ENCODE assay signal across 26 mouse cellular contexts in genomic region chr2:154917866-154918641, GRCm38 (mm10). TPM values are rescaled to one million over a fixed set of nuclear protein-coding genes. Genes with fewer than 3 reads are reported as not detected.
DNase-seq lines count a peak whose midpoint lies in the region; ATAC-seq and TF ChIP-seq lines count a peak whose summit lies in the region.
"Had no signal": no experiment of that assay in that cellular context is flagged by ENCODE, and none has a peak within 500 bp of the region (broad histone marks: within the 10 kb centered on the region; RNA-seq: fewer than 3 reads in every experiment).

No protein-coding gene starts in this region.

- DNase-seq in intestine, embryonic 14.5 days (ENCODE audit: low spot score) = no peak
- DNase-seq in MEL (ENCODE audit: low read depth, low spot score) (peak; percentile 43), adipocyte (ENCODE audit: low spot score) (no peak)
- no peak for DNase-seq in limb, embryonic 10.5 days (ENCODE audit: low spot score)
- no peak for DNase-seq in cerebellum, adult 9-11 months
- DNase-seq in adrenal gland, postnatal 36 days = no peak
- DNase-seq: cerebellum, adult 2 months; cerebellum, postnatal 36 days; forebrain, postnatal 0 days; heart, postnatal 14 days; kidney, adult 11 months; kidney, postnatal 14 days; layer of hippocampus, adult 9-11 months; liver, embryonic 13.5 days; lung, adult 18-20 months; retina, postnatal 1 day; right cerebral cortex, postnatal 25 days had no signal

- no peak for TF ChIP-seq POLR2A in MEL (IDR thresholded peaks at IDR 0.05; ENCODE audit: control insufficient read depth in 1 of 2, insufficient read depth in 1 of 2, low read depth in 1 of 2, low read length in 2 of 2, poor library complexity in 1 of 2)

- H3K9me3 ChIP-seq in intestine, embryonic 14.5 days (ENCODE audit: control insufficient read depth, low read length) = no peaks in the 10 kb centered on the region
- H3K9me3 ChIP-seq in intestine, postnatal 0 days (ENCODE audit: control insufficient read depth) = no peaks in the 10 kb centered on the region
- H3K9me3 ChIP-seq in MEL (replicated peaks; ENCODE audit: insufficient read depth, low read length) = no peaks in the 10 kb centered on the region
- no peaks in the 10 kb centered on the region for H3K9me3 ChIP-seq in limb, embryonic 10.5 days (replicated peaks)
- H3K9me3 ChIP-seq in stomach, embryonic 14.5 days (ENCODE audit: control insufficient read depth, low read depth, low read length) = no peaks in the 10 kb centered on the region
- H3K9me3 ChIP-seq: embryonic facial prominence, embryonic 13.5 days; limb, embryonic 15.5 days; liver, embryonic 13.5 days; midbrain, embryonic 10.5 days; midbrain, embryonic 15.5 days; neural tube, embryonic 15.5 days had no signal

- no peak overlapping the region for H3K9ac ChIP-seq in intestine, embryonic 14.5 days (ENCODE audit: low read length)
- H3K9ac ChIP-seq in intestine, postnatal 0 days (ENCODE audit: low read depth, low read length) = no peak overlapping the region
- H3K9ac ChIP-seq in MEL (ENCODE audit: control insufficient read depth, low read depth, low read length, poor library complexity, severe bottlenecking) = no peak overlapping the region
- no peak overlapping the region for H3K9ac ChIP-seq in stomach, embryonic 14.5 days (replicated peaks; ENCODE audit: low read depth, low read length)
- H3K9ac ChIP-seq: embryonic facial prominence, embryonic 13.5 days; forebrain, postnatal 0 days; limb, embryonic 15.5 days; liver, embryonic 13.5 days; midbrain, embryonic 15.5 days; neural tube, embryonic 15.5 days had no signal

- H3K4me1 ChIP-seq in intestine, embryonic 14.5 days (replicated peaks; ENCODE audit: control insufficient read depth, insufficient read depth, low read length) = peaks cover 4% of the 10 kb centered on the region; the same call in 1 of the 2 replicates
- H3K4me1 ChIP-seq in intestine, postnatal 0 days (replicated peaks; ENCODE audit: control insufficient read depth, insufficient read depth, low read length) = no peaks in the 10 kb centered on the region
- H3K4me1 ChIP-seq in MEL (ENCODE audit: control insufficient read depth in 1 of 2, insufficient read depth in 2 of 2, low read length in 2 of 2) = no peaks in the 10 kb centered on the region; a peak in 1 of 4 replicates
- H3K4me1 ChIP-seq in limb, embryonic 10.5 days = peaks cover 32% of the 10 kb centered on the region
- peaks cover 4% of the 10 kb centered on the region for H3K4me1 ChIP-seq in stomach, embryonic 14.5 days (ENCODE audit: control insufficient read depth, insufficient read depth, low read length)
- H3K4me1 ChIP-seq: limb, embryonic 15.5 days; liver, embryonic 13.5 days; midbrain, embryonic 10.5 days; midbrain, embryonic 15.5 days; neural tube, embryonic 15.5 days had no signal

- ATAC-seq in intestine, embryonic 14.5 days (replicated peaks; ENCODE audit: low FRiP score, low TSS enrichment, low read depth) = peak; percentile 58; the same call in 1 of the 2 replicates
- ATAC-seq in intestine, postnatal 0 days = no peak
- peak; percentile 84 for ATAC-seq in stomach, embryonic 14.5 days (ENCODE audit: insufficient number of reproducible peaks, insufficient read depth, low FRiP score, low read depth)
- ATAC-seq: forebrain, postnatal 0 days; hindbrain, embryonic 16.5 days; midbrain, embryonic 15.5 days had no signal

- no peak overlapping the region for H3K27ac ChIP-seq in intestine, embryonic 14.5 days (ENCODE audit: low read depth)
- no peak overlapping the region for H3K27ac ChIP-seq in intestine, postnatal 0 days (ENCODE audit: low read depth, low read length)
- no peak overlapping the region for H3K27ac ChIP-seq in MEL (ENCODE audit: control insufficient read depth, low read depth, low read length)
- peak overlapping the region; percentile 53; the same call in 1 of the 2 replicates for H3K27ac ChIP-seq in limb, embryonic 10.5 days
- H3K27ac ChIP-seq in stomach, embryonic 14.5 days (ENCODE audit: low read length) = no peak overlapping the region
- H3K27ac ChIP-seq: limb, embryonic 15.5 days; liver, embryonic 13.5 days; midbrain, embryonic 10.5 days; midbrain, embryonic 15.5 days; neural tube, embryonic 15.5 days had no signal

- no peak overlapping the region for H3K4me3 ChIP-seq in intestine, embryonic 14.5 days (ENCODE audit: low read depth, low read length)
- no peak overlapping the region for H3K4me3 ChIP-seq in intestine, postnatal 0 days (ENCODE audit: low read depth, low read length)
- H3K4me3 ChIP-seq in MEL (ENCODE audit: control insufficient read depth in 1 of 2, insufficient read depth in 1 of 2, low read depth in 2 of 2, low read length in 2 of 2) = no peak overlapping the region
- H3K4me3 ChIP-seq in limb, embryonic 10.5 days = no peak overlapping the region
- no peak overlapping the region for H3K4me3 ChIP-seq in stomach, embryonic 14.5 days (ENCODE audit: low read depth, low read length)
- H3K4me3 ChIP-seq: embryonic facial prominence, embryonic 13.5 days; erythroblast, embryonic 14.5 days; limb, embryonic 15.5 days; liver, embryonic 13.5 days; midbrain, embryonic 10.5 days; midbrain, embryonic 15.5 days; neural tube, embryonic 15.5 days had no signal

- no peaks in the 10 kb centered on the region for H3K79me2 ChIP-seq in MEL (ENCODE audit: control insufficient read depth, insufficient read depth, low read length, poor library complexity)

- no peak for TF ChIP-seq CTCF in intestine, postnatal 0 days (IDR thresholded peaks at IDR 0.05; ENCODE audit: low read depth)
- no peak for TF ChIP-seq CTCF in MEL (IDR thresholded peaks at IDR 0.05 in 2 of 3, conservative IDR thresholded peaks at IDR 0.05 in 1 of 3; ENCODE audit: control insufficient read depth in 1 of 3, insufficient read depth in 1 of 3, low read depth in 2 of 3, low read length in 3 of 3, poor library complexity in 1 of 3, severe bottlenecking in 1 of 3)

- H3K4me2 ChIP-seq in intestine, embryonic 14.5 days (ENCODE audit: low read length) = no peak overlapping the region
- no peak overlapping the region for H3K4me2 ChIP-seq in intestine, postnatal 0 days (replicated peaks; ENCODE audit: low read depth)
- no peak overlapping the region for H3K4me2 ChIP-seq in stomach, embryonic 14.5 days (replicated peaks; ENCODE audit: low read depth, low read length)
- H3K4me2 ChIP-seq: embryonic facial prominence, embryonic 13.5 days; limb, embryonic 15.5 days; liver, embryonic 13.5 days; midbrain, embryonic 15.5 days; neural tube, embryonic 15.5 days had no signal

- H3K27me3 ChIP-seq in intestine, embryonic 14.5 days (replicated peaks; ENCODE audit: control insufficient read depth, insufficient read depth, low read length) = no peaks in the 10 kb centered on the region
- no peaks in the 10 kb centered on the region for H3K27me3 ChIP-seq in intestine, postnatal 0 days (replicated peaks; ENCODE audit: control insufficient read depth, insufficient read depth, low read length)
- peaks cover 7 to 12% of the 10 kb centered on the region in 2 experiments for H3K27me3 ChIP-seq in MEL (ENCODE audit: control insufficient read depth in 1 of 2, insufficient read depth in 2 of 2, low read length in 2 of 2)
- H3K27me3 ChIP-seq in limb, embryonic 10.5 days (ENCODE audit: low read depth, poor library complexity, severe bottlenecking) = no peaks in the 10 kb centered on the region
- no peaks in the 10 kb centered on the region for H3K27me3 ChIP-seq in stomach, embryonic 14.5 days (ENCODE audit: control insufficient read depth, insufficient read depth, low read length)
- H3K27me3 ChIP-seq: embryonic facial prominence, embryonic 13.5 days; midbrain, embryonic 15.5 days had no signal

- no peaks in the 10 kb centered on the region for H3K36me3 ChIP-seq in intestine, embryonic 14.5 days (ENCODE audit: control insufficient read depth, insufficient read depth, low read length)
- no peaks in the 10 kb centered on the region for H3K36me3 ChIP-seq in intestine, postnatal 0 days (ENCODE audit: control insufficient read depth, insufficient read depth)
- H3K36me3 ChIP-seq in MEL (ENCODE audit: control insufficient read depth in 1 of 2, insufficient read depth in 2 of 2, low read length in 2 of 2) = no peaks in the 10 kb centered on the region
- H3K36me3 ChIP-seq in limb, embryonic 10.5 days = no peaks in the 10 kb centered on the region
- H3K36me3 ChIP-seq in stomach, embryonic 14.5 days (ENCODE audit: control insufficient read depth, insufficient read depth, low read length) = no peaks in the 10 kb centered on the region
- H3K36me3 ChIP-seq: embryonic facial prominence, embryonic 13.5 days; limb, embryonic 15.5 days; liver, embryonic 13.5 days; midbrain, embryonic 10.5 days; midbrain, embryonic 15.5 days; neural tube, embryonic 15.5 days had no signal

- WGBS in intestine, embryonic 14.5 days = 51% methylated on average over 13 of the region's 13 CpGs
- WGBS in intestine, postnatal 0 days = 56% methylated on average over 13 of the region's 13 CpGs
- WGBS in limb, embryonic 10.5 days = 80% methylated on average over 13 of the region's 13 CpGs
- 55% methylated on average over 13 of the region's 13 CpGs for WGBS in stomach, embryonic 14.5 days

- TF ChIP-seq RAD21 in MEL (IDR thresholded peaks at IDR 0.05; ENCODE audit: low read depth, low read length) = no peak

- no peak for TF ChIP-seq EP300 in MEL (IDR thresholded peaks at IDR 0.05; ENCODE audit: low read depth in 1 of 2, low read length in 2 of 2)

TF ChIP-seq in MEL, 35 proteins besides CTCF, POLR2A, EP300 and RAD21:
- TF ChIP-seq MAZ (IDR thresholded peaks at IDR 0.05; ENCODE audit: low read depth, low read length) = no peak
- TF ChIP-seq CHD2 (IDR thresholded peaks at IDR 0.05; ENCODE audit: low read length) = no peak
- no peak for TF ChIP-seq CHD1 (IDR thresholded peaks at IDR 0.05; ENCODE audit: low read depth, low read length)
- TF ChIP-seq NRF1 (IDR thresholded peaks at IDR 0.05; ENCODE audit: insufficient read depth, low read depth, low read length, poor library complexity, severe bottlenecking) = no peak
- TF ChIP-seq USF1 (IDR thresholded peaks at IDR 0.05; ENCODE audit: low read depth, low read length) = no peak
- no peak for TF ChIP-seq SIN3A (IDR thresholded peaks at IDR 0.05; ENCODE audit: low read length)
- no peak for TF ChIP-seq TCF12 (IDR thresholded peaks at IDR 0.05; ENCODE audit: low read depth, low read length)
- no peak for TF ChIP-seq TAL1 (IDR thresholded peaks at IDR 0.05; ENCODE audit: low read length)
- TF ChIP-seq MYB (IDR thresholded peaks at IDR 0.05; ENCODE audit: low read depth, low read length) = no peak

RNA-seq across cellular contexts. Expression of gene Eif2s2, which starts 25.3 kb away (rescaled TPM):
- 107 and 112 TPM in 2 replicates for polyA plus RNA-seq in intestine, embryonic 14.5 days (2014; fragmentation: Nextera tagmentation; extraction: Ambion mirVana)
- 80.4 and 85.5 TPM in 2 replicates for polyA plus RNA-seq in intestine, postnatal 0 days (2015; fragmentation: Nextera tagmentation; extraction: Ambion mirVana)
- 105 and 133 TPM in 2 replicates for total RNA-seq in MEL (2012; rRNA removed)
- polyA plus RNA-seq in MEL (2012; ENCODE audit: insufficient read depth in 1 of 2, insufficient read length in 2 of 2, low read depth in 1 of 2, low replicate concordance in 2 of 2, missing spikeins in 1 of 2) = 100 to 1,000 TPM; 172 to 274 TPM
- 122 and 137 TPM in 2 replicates for polyA plus RNA-seq in limb, embryonic 10.5 days (2016; fragmentation: Nextera tagmentation; extraction: Ambion mirVana)
- 101 and 108 TPM in 2 replicates for polyA plus RNA-seq in stomach, embryonic 14.5 days (2014; fragmentation: Nextera tagmentation; extraction: Ambion mirVana)
- 100 to 1,000 TPM; 129 to 170 TPM for total RNA-seq in adrenal gland, postnatal 36 days (2021)
